Mouse (Mus musculus) hindbrain, postnatal 0 days (tissue): ENCODE results near the gene Coa6. TPM values are rescaled to one million over a fixed set of nuclear protein-coding genes. Genes with fewer than 3 reads are reported as not detected.
A peak's percentile ranks its signal among the peaks of the same experiment; 100 is the strongest.

Source experiments
- ATAC-seq: fragments of 200-750 bp; cut with Nextera tagmentation; 2 replicates; pipeline ENCODE4 v1.8.0; 2017; ENCODE audit warnings: mild to moderate bottlenecking, moderate TSS enrichment, moderate library complexity
- DNase-seq: peaks from one replicate; pipeline ENCODE4 v3.0.0-alpha.2; 2015; ENCODE audit warnings: low spot score
- H3K27ac ChIP-seq: fragments of 300-500 bp; sonication (generic); 2 replicates; pipeline ENCODE4 v1.5.1; 2014; ENCODE audit warnings: mild to moderate bottlenecking
- H3K27me3 ChIP-seq: fragments of 300-500 bp; sonication (generic); 2 replicates; pipeline ENCODE4 v1.6.1; 2014; ENCODE audit warnings: low read length, mixed read lengths; ENCODE audit not compliant: insufficient read depth
- H3K36me3 ChIP-seq: fragments of 300-500 bp; sonication (generic); 2 replicates; pipeline ENCODE4 v1.6.1; 2014; ENCODE audit warnings: low read length, mixed read lengths; ENCODE audit not compliant: insufficient read depth
- H3K4me1 ChIP-seq: fragments of 300-500 bp; sonication (generic); 2 replicates; pipeline ENCODE4 v1.6.1; 2014; ENCODE audit warnings: antibody characterized with exemption, low read length, mixed read lengths; ENCODE audit not compliant: insufficient read depth
- H3K4me2 ChIP-seq: fragments of 300-500 bp; sonication (generic); 2 replicates; pipeline ENCODE4 v1.6.1; 2014; ENCODE audit warnings: low read depth, mild to moderate bottlenecking, low read length, moderate library complexity, mixed read lengths
- H3K4me3 ChIP-seq: fragments of 300-500 bp; sonication (generic); 2 replicates; pipeline ENCODE4 v1.5.1; 2014; ENCODE audit warnings: low read length
- H3K9ac ChIP-seq: fragments of 300-500 bp; sonication (generic); replicated peaks from 2 replicates; pipeline ENCODE4 v1.6.1; 2014; ENCODE audit warnings: mild to moderate bottlenecking, low read length, moderate library complexity, mixed read lengths
- H3K9me3 ChIP-seq: fragments of 300-500 bp; sonication (generic); 2 replicates; pipeline ENCODE4 v1.6.1; 2016; ENCODE audit warnings: low read length, mixed read lengths
- CTCF ChIP-seq: IDR thresholded peaks from 2 replicates; pipeline ENCODE4 v1.5.1; 2016; ENCODE audit warnings: antibody characterized with exemption, control low read depth, low read depth
- WGBS: fragments of 180-500 bp; shearing (Covaris S2); extraction: QIAGEN DNeasy Blood & Tissue Kit; methylation state at CpG from one replicate; pipeline ENCODE4 v1.1.7; 2014; 5-methylcytosine and 5-hydroxymethylcytosine counted together
- polyA plus RNA-seq: library from polyadenylated mRNA; unstranded; fragments of >200 nt; fragmentation: Nextera tagmentation; extraction: Ambion mirVana; gene quantifications from 2 replicates; pipeline ENCODE4 v1.2.1, GENCODE M21; 2015
- total RNA-seq: library from RNA; depleted of rRNA; stranded (reverse); fragments of >200 nt; gene quantifications from 2 replicates; pipeline ENCODE4 v1.2.3, GENCODE M21; 2014

Coa6 gene
- total and polyA plus RNA-seq, 2 experiments from 2014 or later = 27.5 to 48.9 TPM

- H3K4me1 ChIP-seq = peaks cover 5% of the 10 kb centered on the region
- H3K4me2 ChIP-seq = peak overlapping the region; percentile 84
- DNase-seq (peak; percentile 57), ATAC-seq (peak; percentile 63)
- no peaks in the 10 kb centered on the region for H3K27me3 ChIP-seq
- no peaks in the 10 kb centered on the region for H3K9me3 ChIP-seq
- H3K36me3 ChIP-seq = peaks cover 26% of the 10 kb centered on the region
- peak overlapping the region; percentile 70 for H3K9ac ChIP-seq
- H3K27ac ChIP-seq = peak overlapping the region; percentile 80
- peak overlapping the region; percentile 64 for H3K4me3 ChIP-seq
- TF ChIP-seq CTCF = no peak
- WGBS = 6% methylated on average over 9 of the region's 9 CpGs
Observed at GRCm38 (mm10) chr8:126422920-126423300, 595 bp downstream of the Coa6 start.

GRCm38 (mm10) chr8:126424163-126424562 lies 1.8 kb downstream of the Coa6 start:
- TF ChIP-seq CTCF = no peak
- no peak for ATAC-seq
- DNase-seq = no peak
- no peak overlapping the region for H3K4me3 ChIP-seq
- no peak overlapping the region for H3K4me2 ChIP-seq
- H3K4me1 ChIP-seq = peaks cover 5% of the 10 kb centered on the region
- no peaks in the 10 kb centered on the region for H3K9me3 ChIP-seq
- WGBS = 76% methylated on average over 4 of the region's 4 CpGs
- H3K27me3 ChIP-seq = no peaks in the 10 kb centered on the region
- H3K27ac ChIP-seq = no peak overlapping the region
- H3K9ac ChIP-seq = no peak overlapping the region
- H3K36me3 ChIP-seq = peaks cover 35% of the 10 kb centered on the region

DNA sequence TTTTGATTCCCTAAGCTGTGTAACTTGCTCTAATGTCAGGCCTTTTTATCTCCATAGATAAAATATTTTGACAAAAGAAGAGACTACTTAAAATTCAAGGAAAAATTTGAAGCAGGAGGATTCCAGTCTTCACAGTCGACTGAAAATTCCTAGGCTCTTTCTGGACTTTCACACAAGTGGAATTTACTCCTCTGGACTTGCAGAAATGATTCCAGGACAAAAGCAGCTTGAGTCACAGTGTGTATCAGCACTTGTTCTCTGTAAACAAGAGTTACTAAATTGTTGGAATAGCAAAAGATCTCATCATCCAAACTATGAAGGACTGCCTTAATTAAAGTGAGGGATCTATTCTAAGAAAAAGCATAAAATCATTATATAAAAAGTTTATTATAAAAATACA lies 2.6 kb downstream of the Coa6 start:
- H3K36me3 ChIP-seq = peaks cover 43% of the 10 kb centered on the region
- peaks cover 5% of the 10 kb centered on the region for H3K4me1 ChIP-seq
- H3K4me3 ChIP-seq = no peak overlapping the region
- no peak overlapping the region for H3K9ac ChIP-seq
- no peak overlapping the region for H3K4me2 ChIP-seq
- ATAC-seq = no peak
- TF ChIP-seq CTCF = no peak
- no peak for DNase-seq
- H3K9me3 ChIP-seq = no peaks in the 10 kb centered on the region
- WGBS = 71% methylated on average over 1 of the region's 1 CpGs
- no peak overlapping the region for H3K27ac ChIP-seq
- H3K27me3 ChIP-seq = no peaks in the 10 kb centered on the region

DNA sequence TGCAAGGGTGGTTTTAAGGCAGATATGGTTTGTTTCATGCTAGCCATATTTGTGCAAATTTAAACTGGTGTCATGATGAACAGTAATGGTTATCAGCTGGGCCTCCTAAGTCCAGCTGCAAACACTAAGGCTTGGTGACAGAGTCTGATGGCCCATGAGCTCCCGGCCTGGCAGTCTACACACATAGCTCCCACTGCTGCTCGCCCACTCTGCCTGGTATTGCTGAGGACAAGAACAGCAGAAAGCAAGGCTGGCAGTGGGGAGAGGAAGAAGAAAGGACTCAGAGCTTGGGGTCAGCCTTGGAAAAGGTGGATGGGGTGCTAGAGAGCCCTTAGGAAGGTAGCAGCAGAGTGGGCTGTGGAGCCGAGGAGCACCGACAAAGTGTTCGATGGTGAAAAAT lies 7.3 kb downstream of the Coa6 start:
- Histone ChIP-seq H3K9me3 (no peaks in the 10 kb centered on the region), H3K27ac (no peak overlapping the region), H3K4me2 (no peak overlapping the region), H3K4me3 (no peak overlapping the region), H3K36me3 (peaks cover 50% of the 10 kb centered on the region), H3K27me3 (no peaks in the 10 kb centered on the region), H3K9ac (no peak overlapping the region), H3K4me1 (no peaks in the 10 kb centered on the region)
- no peak for DNase-seq
- no peak for TF ChIP-seq CTCF
- 89% methylated on average over 5 of the region's 5 CpGs for WGBS
- no peak for ATAC-seq

DNA sequence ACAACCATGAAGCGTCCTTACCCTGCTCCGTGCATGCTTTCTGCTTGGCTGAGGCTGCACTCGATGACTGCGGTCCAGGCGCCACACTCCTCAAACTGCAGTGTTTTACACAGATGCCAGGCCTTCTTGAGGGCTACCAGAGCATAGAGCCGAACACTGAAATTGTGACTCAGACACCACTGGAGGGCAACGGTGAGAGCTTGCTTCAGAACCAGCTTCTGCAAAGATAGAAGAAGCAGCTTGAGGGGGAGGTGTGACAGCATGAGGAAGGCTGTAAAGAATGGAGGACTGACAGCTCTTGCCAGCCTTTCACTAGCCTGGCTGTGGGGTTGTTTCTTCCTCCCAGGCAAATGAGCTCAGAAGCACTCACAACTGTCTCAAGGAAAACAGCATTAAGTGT lies 11.5 kb downstream of the Coa6 start:
- peak; percentile 53 for TF ChIP-seq CTCF
- WGBS = 86% methylated on average over 7 of the region's 7 CpGs
- no peak overlapping the region for H3K4me3 ChIP-seq
- ATAC-seq = no peak
- H3K9me3 ChIP-seq = no peaks in the 10 kb centered on the region
- DNase-seq = peak; percentile 53
- H3K4me1 ChIP-seq = no peaks in the 10 kb centered on the region
- H3K27ac ChIP-seq = no peak overlapping the region
- H3K36me3 ChIP-seq = peaks cover 45% of the 10 kb centered on the region
- H3K27me3 ChIP-seq = no peaks in the 10 kb centered on the region
- H3K9ac ChIP-seq = no peak overlapping the region
- H3K4me2 ChIP-seq = no peak overlapping the region

DNA sequence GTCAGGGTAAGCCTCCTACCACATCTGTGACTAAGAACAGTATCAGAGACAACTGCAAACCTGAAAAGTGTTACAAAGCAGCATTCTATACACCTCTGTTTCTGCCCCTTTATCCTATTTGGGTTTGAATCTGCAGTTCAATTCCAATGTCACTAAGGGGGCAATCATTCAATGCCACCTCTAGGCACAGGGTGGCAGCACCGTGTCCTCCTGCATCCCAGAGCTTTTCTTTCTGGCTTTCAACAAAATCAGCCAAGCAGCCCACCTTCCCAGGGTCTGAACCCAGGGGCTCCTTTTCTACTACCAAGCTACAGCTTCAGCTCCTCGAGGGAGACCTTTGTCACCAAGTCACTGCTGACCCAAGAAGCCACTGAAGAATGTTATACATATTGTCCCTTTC lies 16.6 kb downstream of the Coa6 start:
- Histone ChIP-seq H3K9me3 (no peaks in the 10 kb centered on the region), H3K4me3 (no peak overlapping the region), H3K4me2 (no peak overlapping the region), H3K27ac (no peak overlapping the region), H3K9ac (no peak overlapping the region), H3K4me1 (no peaks in the 10 kb centered on the region), H3K27me3 (no peaks in the 10 kb centered on the region), H3K36me3 (peaks cover 42% of the 10 kb centered on the region; the same call in 1 of the 2 replicates)
- DNase-seq = peak; percentile 18
- 40% methylated on average over 2 of the region's 2 CpGs for WGBS
- peak; percentile 56 for TF ChIP-seq CTCF
- ATAC-seq = no peak

DNA sequence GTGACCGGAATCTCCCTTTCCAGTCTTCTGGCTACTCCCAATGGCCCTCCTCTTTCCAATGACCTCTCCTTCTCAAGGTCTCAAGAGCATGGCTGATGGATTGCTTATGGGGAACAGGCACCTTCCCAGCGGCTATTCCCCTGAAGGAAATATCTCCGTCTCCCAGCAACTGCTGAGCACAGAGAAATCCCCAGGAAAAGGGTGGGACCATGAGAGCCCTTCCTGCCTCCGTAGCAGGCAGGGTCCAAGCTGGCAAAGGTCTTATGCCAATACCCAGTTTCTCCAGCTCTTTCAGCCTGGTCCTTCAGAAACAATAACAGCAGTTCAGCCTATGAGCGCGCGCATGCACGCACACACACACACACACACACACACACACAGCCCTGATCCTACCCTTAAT lies 28.8 kb downstream of the Coa6 start:
- Histone ChIP-seq H3K27ac (no peak overlapping the region), H3K4me1 (no peaks in the 10 kb centered on the region), H3K27me3 (no peaks in the 10 kb centered on the region), H3K4me2 (no peak overlapping the region), H3K9me3 (no peaks in the 10 kb centered on the region), H3K4me3 (no peak overlapping the region), H3K36me3 (peaks cover 64% of the 10 kb centered on the region), H3K9ac (no peak overlapping the region)
- DNase-seq (no peak), ATAC-seq (no peak)
- WGBS = 91% methylated on average over 8 of the region's 8 CpGs
- TF ChIP-seq CTCF = no peak
